Mouse (Mus musculus) heart, embryonic 11.5 days (tissue): Measurements from ENCODE around the gene Csmd2. TPM values are rescaled to one million over a fixed set of nuclear protein-coding genes. Genes with fewer than 3 reads are reported as not detected.

ENCODE experiments used
- ATAC-seq: fragments of 200-750 bp; cut with Nextera tagmentation; replicated peaks from 2 replicates; pipeline ENCODE4 v1.8.0; 2017; ENCODE audit warnings: moderate library complexity; ENCODE audit not compliant: insufficient number of reproducible peaks, low FRiP score, low TSS enrichment
- H3K27ac ChIP-seq: fragments of 300-500 bp; sonication (generic); 2 replicates; pipeline ENCODE4 v1.5.1; 2014; ENCODE audit warnings: mild to moderate bottlenecking, low read depth, low read length
- H3K27me3 ChIP-seq: fragments of 300-500 bp; sonication (generic); 2 replicates; pipeline ENCODE4 v1.6.1; 2014; ENCODE audit warnings: mild to moderate bottlenecking, low read length, mixed read lengths; ENCODE audit not compliant: control insufficient read depth, insufficient read depth
- H3K36me3 ChIP-seq: fragments of 300-500 bp; sonication (generic); 2 replicates; pipeline ENCODE4 v1.6.1; 2014; ENCODE audit warnings: mild to moderate bottlenecking, low read length, moderate library complexity, mixed read lengths; ENCODE audit not compliant: control insufficient read depth, insufficient read depth
- H3K4me1 ChIP-seq: fragments of 300-500 bp; sonication (generic); 2 replicates; pipeline ENCODE4 v1.6.1; 2014; ENCODE audit warnings: low read length; ENCODE audit not compliant: control insufficient read depth, insufficient read depth
- H3K4me2 ChIP-seq: fragments of 300-500 bp; sonication (generic); 2 replicates; pipeline ENCODE4 v1.6.1; 2014; ENCODE audit warnings: mild to moderate bottlenecking, moderate library complexity
- H3K4me3 ChIP-seq: fragments of 300-500 bp; sonication (generic); 2 replicates; pipeline ENCODE4 v1.5.1; 2014; ENCODE audit warnings: low read depth, low read length
- H3K9ac ChIP-seq: fragments of 300-500 bp; sonication (generic); 2 replicates; pipeline ENCODE4 v1.6.1; 2014; ENCODE audit warnings: mild to moderate bottlenecking, low read depth, low read length, moderate library complexity
- H3K9me3 ChIP-seq: fragments of 300-500 bp; sonication (generic); replicated peaks from 2 replicates; pipeline ENCODE4 v1.6.1; 2016; ENCODE audit warnings: low read length; ENCODE audit not compliant: control insufficient read depth
- WGBS: fragments of 180-500 bp; shearing (Covaris S2); extraction: QIAGEN DNeasy Blood & Tissue Kit; methylation state at CpG from one replicate; pipeline ENCODE4 v1.1.7; 2014; ENCODE audit not compliant: insufficient replicate concordance; 5-methylcytosine and 5-hydroxymethylcytosine counted together
- polyA plus RNA-seq: library from polyadenylated mRNA; unstranded; fragments of >200 nt; fragmentation: Nextera tagmentation; extraction: Ambion mirVana; gene quantifications from 2 replicates; pipeline ENCODE4 v1.2.1, GENCODE M21; 2014

The Csmd2 gene
- polyA plus RNA-seq, 1 experiment from 2014 or later, result 0.21 TPM

DNA sequence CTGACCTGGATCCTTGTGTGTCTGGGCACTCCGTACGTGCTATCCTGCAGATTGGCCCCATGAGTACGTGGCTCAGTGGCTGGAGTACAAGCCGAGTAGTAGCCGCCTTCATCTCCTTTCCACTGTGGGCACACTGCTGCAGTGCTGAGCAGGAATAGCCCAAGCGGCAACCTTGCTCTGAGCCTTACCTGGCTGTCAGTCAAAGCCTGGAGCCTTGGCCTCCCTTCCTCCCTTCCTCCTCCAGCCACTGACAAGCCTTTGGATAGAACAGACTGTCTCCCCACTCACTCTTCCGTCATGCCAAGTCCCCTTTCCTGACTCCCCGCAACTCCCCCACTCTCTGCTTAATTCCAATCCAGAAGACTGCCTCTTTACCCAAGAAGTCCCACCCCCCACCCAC, 135.6 kb downstream of the Csmd2 start:
- no peak overlapping the region for H3K9ac ChIP-seq
- no peaks in the 10 kb centered on the region; the same call in 1 of the 2 replicates for H3K27me3 ChIP-seq
- H3K4me3 ChIP-seq, result no peak overlapping the region
- H3K36me3 ChIP-seq, result no peaks in the 10 kb centered on the region
- no peak overlapping the region for H3K27ac ChIP-seq
- H3K9me3 ChIP-seq, result no peaks in the 10 kb centered on the region
- no peak overlapping the region for H3K4me2 ChIP-seq
- H3K4me1 ChIP-seq, result no peaks in the 10 kb centered on the region
- 47% methylated on average over 8 of the region's 8 CpGs for WGBS
- ATAC-seq, result no peak

DNA sequence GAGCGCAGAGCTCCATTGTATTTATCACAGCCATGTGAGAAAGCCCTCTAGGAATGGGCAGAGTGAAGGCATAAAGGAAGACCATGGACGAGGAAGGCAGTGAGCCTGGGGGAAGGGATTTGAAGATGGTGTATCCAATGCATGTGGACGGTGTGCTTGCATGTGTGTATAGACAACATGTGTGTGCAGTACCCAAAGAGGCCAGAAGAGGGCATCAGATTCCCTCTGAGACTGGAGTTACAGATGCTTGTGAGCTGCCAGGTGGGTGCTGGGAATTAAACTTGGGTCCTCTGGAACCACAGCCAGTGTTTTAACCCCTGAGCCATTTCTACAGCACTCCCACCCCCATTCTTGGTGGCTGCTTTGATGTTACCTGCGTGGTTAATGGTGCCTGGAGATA, 137.1 kb downstream of the Csmd2 start:
- Histone ChIP-seq H3K4me3 (no peak overlapping the region), H3K36me3 (no peaks in the 10 kb centered on the region), H3K4me1 (no peaks in the 10 kb centered on the region), H3K9ac (no peak overlapping the region), H3K9me3 (no peaks in the 10 kb centered on the region), H3K27me3 (no peaks in the 10 kb centered on the region; the same call in 1 of the 2 replicates), H3K27ac (no peak overlapping the region), H3K4me2 (no peak overlapping the region)
- WGBS, result 87% methylated on average over 4 of the region's 4 CpGs
- no peak for ATAC-seq

DNA sequence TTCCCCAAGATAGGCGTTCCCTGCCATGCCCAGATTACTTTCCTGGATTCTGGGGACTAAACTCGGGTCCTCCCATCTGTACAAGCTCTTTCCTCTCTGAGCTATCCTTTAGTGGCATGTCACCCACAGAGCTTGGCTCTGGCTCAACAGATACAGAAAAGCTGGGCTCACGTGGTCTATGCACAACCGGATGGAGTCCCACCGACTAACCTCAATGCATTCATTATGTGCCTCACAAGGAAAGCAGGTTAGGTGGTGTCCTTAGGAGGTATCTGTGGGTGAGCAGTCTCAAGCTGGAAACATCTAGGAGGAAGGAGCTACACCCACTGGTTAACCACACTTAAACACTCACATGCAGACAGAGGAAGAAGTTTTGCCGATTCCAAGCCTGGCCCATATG, 140.9 kb downstream of the Csmd2 start:
- Histone ChIP-seq H3K9ac (no peak overlapping the region), H3K4me1 (no peaks in the 10 kb centered on the region), H3K36me3 (no peaks in the 10 kb centered on the region), H3K4me2 (no peak overlapping the region), H3K27me3 (no peaks in the 10 kb centered on the region), H3K4me3 (no peak overlapping the region), H3K9me3 (no peaks in the 10 kb centered on the region), H3K27ac (no peak overlapping the region)
- no peak for ATAC-seq
- WGBS, result 66% methylated on average over 6 of the region's 6 CpGs

DNA sequence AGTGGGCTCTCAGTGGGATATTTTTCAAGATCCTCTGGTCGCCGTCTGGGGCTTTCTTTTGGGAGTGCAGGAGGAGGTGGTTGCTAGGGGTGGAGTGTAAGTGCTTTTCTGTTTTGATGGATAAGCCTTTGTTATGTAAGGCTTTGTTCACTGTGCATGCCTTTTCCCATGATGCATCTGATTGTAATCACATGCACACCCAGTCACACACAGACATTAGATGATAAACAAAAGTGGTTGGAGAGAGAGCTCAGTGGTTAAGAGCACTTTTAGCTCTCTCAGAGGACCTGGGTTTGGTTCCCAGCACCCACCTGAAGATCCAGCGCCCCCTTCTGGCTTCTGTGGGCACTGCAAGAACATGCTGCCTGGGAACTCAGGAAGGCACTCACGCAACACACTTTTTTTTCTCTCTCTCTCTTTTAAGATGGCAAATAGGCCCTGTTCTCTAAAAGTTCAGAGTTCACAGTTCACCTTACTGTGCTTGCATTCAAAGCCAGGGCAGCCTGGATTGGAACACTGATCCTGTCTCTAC, 143.0 kb downstream of the Csmd2 start:
- Histone ChIP-seq H3K27me3 (no peaks in the 10 kb centered on the region), H3K4me2 (no peak overlapping the region), H3K4me1 (no peaks in the 10 kb centered on the region), H3K27ac (no peak overlapping the region), H3K4me3 (no peak overlapping the region), H3K9me3 (no peaks in the 10 kb centered on the region), H3K36me3 (no peaks in the 10 kb centered on the region), H3K9ac (no peak overlapping the region)
- WGBS, result 73% methylated on average over 4 of the region's 4 CpGs
- no peak for ATAC-seq

DNA sequence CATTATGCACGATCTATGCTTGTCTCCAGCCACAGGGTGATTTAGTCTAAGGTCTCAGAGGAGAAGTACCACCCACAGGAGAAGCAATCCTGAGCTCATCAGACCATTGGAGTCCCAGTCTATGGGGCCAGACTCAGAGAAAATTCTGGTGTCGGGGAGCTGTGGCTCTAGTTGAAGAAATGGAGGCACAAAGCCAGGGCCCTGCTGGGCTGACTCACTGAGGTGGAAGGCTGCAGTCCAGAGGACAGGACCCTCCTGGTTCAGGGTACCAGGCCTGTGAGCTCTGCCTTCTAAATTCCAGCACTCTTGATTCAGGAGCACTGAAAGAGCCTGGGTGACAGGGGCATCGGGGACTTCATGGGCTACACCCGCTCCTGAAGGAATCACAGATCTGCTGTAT, 144.0 kb downstream of the Csmd2 start:
- H3K27ac ChIP-seq, result no peak overlapping the region
- no peak overlapping the region for H3K4me3 ChIP-seq
- WGBS, result 85% methylated on average over 4 of the region's 4 CpGs
- no peaks in the 10 kb centered on the region for H3K27me3 ChIP-seq
- H3K4me2 ChIP-seq, result no peak overlapping the region
- no peaks in the 10 kb centered on the region for H3K4me1 ChIP-seq
- ATAC-seq, result no peak
- H3K36me3 ChIP-seq, result no peaks in the 10 kb centered on the region
- peaks cover 5% of the 10 kb centered on the region; the same call in 1 of the 2 replicates for H3K9me3 ChIP-seq
- H3K9ac ChIP-seq, result no peak overlapping the region

DNA sequence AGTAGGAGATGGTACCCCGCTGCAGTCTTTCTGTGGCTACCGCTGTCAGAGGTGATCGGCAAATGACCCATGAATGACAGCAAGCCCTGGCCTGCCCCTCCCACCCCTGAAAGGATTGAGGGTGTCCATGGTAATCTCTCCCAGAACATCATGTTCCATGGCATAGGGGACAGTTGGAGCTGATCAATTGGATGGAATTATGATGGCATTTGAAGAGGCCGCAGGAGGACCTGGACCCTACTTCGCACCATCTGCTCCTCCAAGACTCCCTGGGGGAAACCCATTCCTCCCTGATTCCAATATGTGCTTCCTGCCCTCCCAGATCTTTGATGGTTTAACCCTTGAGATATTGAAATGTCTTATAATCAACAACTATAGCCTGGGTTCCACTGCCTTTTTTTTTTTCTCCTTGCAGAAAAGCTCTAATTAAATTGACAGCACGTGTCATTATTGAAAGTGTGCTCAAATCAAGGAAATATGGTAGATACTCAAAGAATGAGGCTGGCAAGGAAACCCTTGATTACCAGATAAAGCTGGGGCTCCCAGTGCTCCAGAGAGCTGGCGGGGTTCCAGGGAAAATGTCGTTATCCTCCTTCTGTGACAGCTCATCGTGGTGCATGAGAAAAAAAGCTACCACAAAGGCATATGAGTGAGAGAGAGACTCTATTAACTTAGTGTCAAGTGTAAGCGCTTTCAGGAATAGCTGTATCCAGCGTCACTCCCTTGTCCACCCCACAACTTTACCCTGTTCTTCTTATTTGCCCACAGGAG, 145.4 kb downstream of the Csmd2 start:
- no peak overlapping the region for H3K27ac ChIP-seq
- peaks cover 5% of the 10 kb centered on the region; the same call in 1 of the 2 replicates for H3K9me3 ChIP-seq
- 66% methylated on average over 11 of the region's 11 CpGs for WGBS
- H3K4me2 ChIP-seq, result no peak overlapping the region
- H3K4me1 ChIP-seq, result no peaks in the 10 kb centered on the region
- H3K36me3 ChIP-seq, result no peaks in the 10 kb centered on the region
- H3K27me3 ChIP-seq, result no peaks in the 10 kb centered on the region
- no peak for ATAC-seq
- no peak overlapping the region for H3K9ac ChIP-seq
- H3K4me3 ChIP-seq, result no peak overlapping the region

DNA sequence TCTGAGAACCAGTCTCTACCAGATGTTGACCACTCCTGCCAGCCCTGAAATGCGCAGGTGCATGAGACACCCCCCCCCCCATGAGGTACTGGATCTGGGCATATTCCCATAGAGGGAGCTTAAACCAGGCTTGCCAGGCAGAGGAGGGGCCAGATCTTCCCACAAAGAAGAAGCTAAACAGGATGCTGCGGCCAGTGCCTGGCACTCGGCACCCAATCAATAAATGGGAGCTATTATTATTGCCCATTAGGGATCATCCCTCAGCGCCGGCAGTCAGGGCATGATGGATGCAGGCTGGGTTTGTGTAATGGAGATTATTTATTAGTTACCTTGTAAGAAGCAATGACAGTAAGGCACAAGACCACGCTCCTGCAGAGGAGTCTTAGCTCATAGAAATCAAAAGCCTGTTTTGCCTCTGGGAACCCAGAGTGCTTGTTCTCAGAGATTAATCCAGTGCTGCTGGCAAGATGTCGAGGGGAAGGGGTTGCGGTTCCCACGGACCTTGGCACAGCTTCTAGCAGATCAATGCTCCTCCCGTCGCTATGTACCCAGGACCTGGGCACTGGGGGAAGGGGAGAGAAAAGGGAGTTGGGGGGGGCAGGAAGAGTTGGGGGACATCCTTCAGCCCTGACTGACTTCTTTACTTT, 146.8 kb downstream of the Csmd2 start:
- no peak overlapping the region for H3K4me3 ChIP-seq
- ATAC-seq, result no peak
- 82% methylated on average over 11 of the region's 11 CpGs for WGBS

DNA sequence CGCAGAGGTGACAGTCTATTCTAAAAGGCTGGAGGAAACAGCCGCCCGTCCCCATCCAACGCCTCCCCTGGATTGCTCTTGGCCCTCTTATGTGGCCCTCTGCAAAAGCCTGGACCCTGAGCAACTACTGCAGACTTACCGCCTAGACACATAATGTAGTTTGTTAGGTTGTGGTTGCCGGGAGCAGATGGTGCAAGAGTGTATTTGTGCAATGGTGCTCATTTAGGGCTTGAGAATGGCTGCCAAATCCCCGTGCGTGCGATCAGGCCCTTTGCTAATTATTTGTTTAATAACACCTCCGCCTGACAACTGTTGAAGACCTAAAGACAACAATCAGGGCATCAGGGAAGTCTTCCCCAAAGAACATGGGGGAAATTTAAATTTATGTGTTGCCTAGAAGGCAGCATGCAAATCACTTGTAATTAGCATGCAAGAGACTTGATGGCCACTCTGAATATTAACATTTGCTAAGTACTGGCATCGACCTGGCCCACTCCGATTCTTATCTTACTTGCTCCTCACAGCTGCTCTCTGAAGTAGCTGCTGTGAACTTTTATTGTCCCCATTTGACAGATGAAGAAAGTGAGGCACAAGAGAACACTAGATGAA, 147.5 kb downstream of the Csmd2 start:
- Histone ChIP-seq H3K4me1 (no peaks in the 10 kb centered on the region), H3K4me2 (no peak overlapping the region), H3K9me3 (peaks cover 5% of the 10 kb centered on the region; the same call in 1 of the 2 replicates), H3K4me3 (no peak overlapping the region), H3K9ac (no peak overlapping the region), H3K27ac (no peak overlapping the region), H3K27me3 (no peaks in the 10 kb centered on the region), H3K36me3 (no peaks in the 10 kb centered on the region)
- WGBS, result 78% methylated on average over 12 of the region's 12 CpGs
- no peak for ATAC-seq

More for the DNA sequence above, 146.8 kb downstream of the Csmd2 start:
- Histone ChIP-seq H3K36me3 (no peaks in the 10 kb centered on the region), H3K9me3 (peaks cover 5% of the 10 kb centered on the region; the same call in 1 of the 2 replicates), H3K4me1 (no peaks in the 10 kb centered on the region), H3K4me2 (no peak overlapping the region), H3K27ac (no peak overlapping the region), H3K9ac (no peak overlapping the region), H3K27me3 (no peaks in the 10 kb centered on the region)
